Comparison of ENCODE assay signal across 18 mouse cellular contexts in genomic region chr2:171812701-171813100, GRCm38 (mm10).
DNase-seq lines count a peak whose midpoint lies in the region; ATAC-seq lines count a peak whose summit lies in the region.
"Had no signal": no experiment of that assay in that cellular context is flagged by ENCODE, and none has a peak within 500 bp of the region (broad histone marks: within the 10 kb centered on the region; RNA-seq: fewer than 3 reads in every experiment).

No protein-coding gene starts in this region.

- no peak overlapping the region for H3K4me3 ChIP-seq in forebrain, embryonic 14.5 days (ENCODE audit: low read depth, low read length)
- H3K4me3 ChIP-seq in forebrain, embryonic 11.5 days (ENCODE audit: low read depth, low read length) = no peak overlapping the region
- H3K4me3 ChIP-seq in forebrain, embryonic 16.5 days (replicated peaks; ENCODE audit: low read length) = no peak overlapping the region
- H3K4me3 ChIP-seq: embryonic facial prominence, embryonic 13.5 days; heart, adult 2 months; heart, embryonic 15.5 days; hindbrain, embryonic 15.5 days had no signal

- no peaks in the 10 kb centered on the region for H3K36me3 ChIP-seq in forebrain, embryonic 14.5 days (ENCODE audit: control insufficient read depth, insufficient read depth, low read length)
- H3K36me3 ChIP-seq in forebrain, embryonic 11.5 days (ENCODE audit: control insufficient read depth, insufficient read depth, low read length) = no peaks in the 10 kb centered on the region
- no peaks in the 10 kb centered on the region for H3K36me3 ChIP-seq in forebrain, embryonic 16.5 days (ENCODE audit: control insufficient read depth, insufficient read depth)
- H3K36me3 ChIP-seq: embryonic facial prominence, embryonic 13.5 days; heart, embryonic 15.5 days; hindbrain, embryonic 15.5 days had no signal

- DNase-seq in forebrain, embryonic 14.5 days (ENCODE audit: low spot score) = peak; percentile 52
- DNase-seq in forebrain, embryonic 11.5 days (ENCODE audit: low spot score) = no peak
- DNase-seq in layer of hippocampus, postnatal 10 days (ENCODE audit: low spot score in 2 of 2) = peak; percentile 20 to 32
- no peak for DNase-seq in layer of hippocampus, postnatal 25 days (ENCODE audit: extremely low spot score in 1 of 2, low spot score in 1 of 2)
- DNase-seq in brain, adult 2 months (ENCODE audit: low read depth, low spot score) = peak; percentile 52
- no peak for DNase-seq in adrenal gland, postnatal 36 days
- DNase-seq: adrenal gland, adult 8-10 months; cerebellum, adult 8-10 months; cerebellum, postnatal 36 days; gastrocnemius, postnatal 14 days; heart, adult 2 months; heart, postnatal 14 days; kidney, adult 18-20 months had no signal

- no peak overlapping the region for H3K9ac ChIP-seq in forebrain, embryonic 14.5 days (ENCODE audit: low read length)
- no peak overlapping the region for H3K9ac ChIP-seq in forebrain, embryonic 11.5 days (ENCODE audit: low read length)
- no peak overlapping the region for H3K9ac ChIP-seq in forebrain, embryonic 16.5 days (replicated peaks; ENCODE audit: low read depth, low read length)
- H3K9ac ChIP-seq: embryonic facial prominence, embryonic 13.5 days; heart, embryonic 15.5 days; hindbrain, embryonic 15.5 days had no signal

- no peaks in the 10 kb centered on the region for H3K27me3 ChIP-seq in forebrain, embryonic 14.5 days (replicated peaks; ENCODE audit: control insufficient read depth, insufficient read depth, low read length)
- H3K27me3 ChIP-seq in forebrain, embryonic 11.5 days (ENCODE audit: control insufficient read depth, insufficient read depth, low read length) = no peaks in the 10 kb centered on the region
- no peaks in the 10 kb centered on the region for H3K27me3 ChIP-seq in forebrain, embryonic 16.5 days (replicated peaks; ENCODE audit: control insufficient read depth, insufficient read depth, low read length)
- H3K27me3 ChIP-seq: embryonic facial prominence, embryonic 13.5 days; heart, embryonic 15.5 days; hindbrain, embryonic 15.5 days had no signal

- H3K4me1 ChIP-seq in forebrain, embryonic 14.5 days (ENCODE audit: control insufficient read depth, insufficient read depth, low read length) = peaks cover 4% of the 10 kb centered on the region
- no peaks in the 10 kb centered on the region for H3K4me1 ChIP-seq in forebrain, embryonic 11.5 days (replicated peaks; ENCODE audit: control insufficient read depth, insufficient read depth, low read length)
- H3K4me1 ChIP-seq in forebrain, embryonic 16.5 days (replicated peaks; ENCODE audit: control insufficient read depth, insufficient read depth, low read length) = peaks cover 11% of the 10 kb centered on the region
- H3K4me1 ChIP-seq: embryonic facial prominence, embryonic 13.5 days; heart, embryonic 15.5 days had no signal

- WGBS in forebrain, embryonic 14.5 days = 59% methylated on average over 3 of the region's 3 CpGs
- 81% methylated on average over 3 of the region's 3 CpGs for WGBS in forebrain, embryonic 11.5 days
- WGBS in forebrain, embryonic 16.5 days = 46% methylated on average over 3 of the region's 3 CpGs

- H3K9me3 ChIP-seq in forebrain, embryonic 14.5 days (replicated peaks; ENCODE audit: control insufficient read depth, low read length) = no peaks in the 10 kb centered on the region
- no peaks in the 10 kb centered on the region for H3K9me3 ChIP-seq in forebrain, embryonic 11.5 days (ENCODE audit: control insufficient read depth, low read length)
- no peaks in the 10 kb centered on the region for H3K9me3 ChIP-seq in forebrain, embryonic 16.5 days (ENCODE audit: control insufficient read depth, low read length)
- H3K9me3 ChIP-seq: embryonic facial prominence, embryonic 13.5 days; heart, embryonic 15.5 days; hindbrain, embryonic 15.5 days had no signal

- H3K27ac ChIP-seq in forebrain, embryonic 14.5 days (ENCODE audit: low read depth, low read length) = no peak overlapping the region
- no peak overlapping the region for H3K27ac ChIP-seq in forebrain, embryonic 11.5 days (ENCODE audit: low read depth, low read length)
- H3K27ac ChIP-seq in forebrain, embryonic 16.5 days (ENCODE audit: low read length) = no peak overlapping the region
- H3K27ac ChIP-seq: embryonic facial prominence, embryonic 13.5 days; heart, adult 2 months; heart, embryonic 15.5 days; hindbrain, embryonic 15.5 days had no signal

- peak; percentile 35; the same call in 1 of the 2 replicates for ATAC-seq in forebrain, embryonic 14.5 days
- no peak for ATAC-seq in forebrain, embryonic 11.5 days (replicated peaks; ENCODE audit: low FRiP score)
- ATAC-seq in forebrain, embryonic 16.5 days = peak; percentile 45; the same call in 1 of the 2 replicates

- H3K4me2 ChIP-seq in forebrain, embryonic 14.5 days (ENCODE audit: low read length) = no peak overlapping the region
- no peak overlapping the region for H3K4me2 ChIP-seq in forebrain, embryonic 11.5 days (ENCODE audit: low read depth, low read length, severe bottlenecking)
- H3K4me2 ChIP-seq in forebrain, embryonic 16.5 days (ENCODE audit: low read length) = no peak overlapping the region
- H3K4me2 ChIP-seq: embryonic facial prominence, embryonic 13.5 days; heart, embryonic 11.5 days; heart, embryonic 15.5 days; hindbrain, embryonic 15.5 days had no signal

Comparison
In these comparisons a context has a peak if more than half of its experiments do, and no peak if none do; other contexts are left out.
1. DNase-seq: peak in forebrain, embryonic 14.5 days (single experiment), layer of hippocampus, postnatal 10 days (2 of 2) and brain, adult 2 months (single experiment); none in forebrain, embryonic 11.5 days (single experiment), layer of hippocampus, postnatal 25 days (0 of 2) and adrenal gland, postnatal 36 days (0 of 2).